Mouse (Mus musculus) liver, postnatal 0 days (tissue): Measurements from ENCODE around the gene Gm609. TPM values are rescaled to one million over a fixed set of nuclear protein-coding genes. Genes with fewer than 3 reads are reported as not detected.

ENCODE experiments used
- ATAC-seq: fragments of 200-750 bp; cut with Nextera tagmentation; 2 replicates; pipeline ENCODE4 v1.8.0; 2017; ENCODE audit warnings: mild to moderate bottlenecking, moderate library complexity
- DNase-seq: peaks from one replicate; pipeline ENCODE4 v3.0.0-alpha.2; 2016
- H3K27ac ChIP-seq: fragments of 300-500 bp; sonication (generic); 2 replicates; pipeline ENCODE4 v1.5.1; 2014; ENCODE audit warnings: antibody characterized with exemption, moderate library complexity, mild to moderate bottlenecking, low read depth
- H3K27me3 ChIP-seq: fragments of 300-500 bp; sonication (generic); 2 replicates; pipeline ENCODE4 v1.6.1; 2014; ENCODE audit warnings: low read length, control low read depth, mixed read lengths; ENCODE audit not compliant: insufficient read depth
- H3K36me3 ChIP-seq: fragments of 300-500 bp; sonication (generic); replicated peaks from 2 replicates; pipeline ENCODE4 v1.6.1; 2014; ENCODE audit warnings: mild to moderate bottlenecking, control low read depth, low read length, moderate library complexity, mixed read lengths; ENCODE audit not compliant: insufficient read depth
- H3K4me1 ChIP-seq: fragments of 300-500 bp; sonication (generic); 2 replicates; pipeline ENCODE4 v1.6.1; 2014; ENCODE audit warnings: antibody characterized with exemption, mild to moderate bottlenecking, control low read depth; ENCODE audit not compliant: insufficient read depth
- H3K4me2 ChIP-seq: fragments of 300-500 bp; sonication (generic); 2 replicates; pipeline ENCODE4 v1.6.1; 2014; ENCODE audit warnings: low read depth, mild to moderate bottlenecking, low read length, moderate library complexity, mixed read lengths
- H3K4me3 ChIP-seq: fragments of 300-500 bp; sonication (generic); 2 replicates; pipeline ENCODE4 v1.5.1; 2014; ENCODE audit warnings: low read depth, low read length
- H3K9ac ChIP-seq: fragments of 300-500 bp; sonication (generic); replicated peaks from 2 replicates; pipeline ENCODE4 v1.6.1; 2014; ENCODE audit warnings: mild to moderate bottlenecking, moderate library complexity
- H3K9me3 ChIP-seq: fragments of 300-500 bp; sonication (generic); 2 replicates; pipeline ENCODE4 v1.6.1; 2016; ENCODE audit warnings: mild to moderate bottlenecking, control low read depth, low read length, mixed read lengths
- CTCF ChIP-seq: sonication (generic); IDR thresholded peaks from 2 replicates; pipeline ENCODE4 v1.5.1; 2016; ENCODE audit warnings: antibody characterized with exemption, low read depth
- EP300 ChIP-seq: IDR thresholded peaks from 2 replicates; pipeline ENCODE4 v1.6.1; 2016; ENCODE audit warnings: antibody characterized with exemption, low read depth, mild to moderate bottlenecking
- WGBS: fragments of 180-500 bp; shearing (Covaris S2); extraction: QIAGEN DNeasy Blood & Tissue Kit; methylation state at CpG from one replicate; pipeline ENCODE4 v1.1.7; 2014; ENCODE audit not compliant: insufficient replicate concordance; 5-methylcytosine and 5-hydroxymethylcytosine counted together
- polyA plus RNA-seq: library from polyadenylated mRNA; unstranded; fragments of >200 nt; fragmentation: Nextera tagmentation; extraction: Ambion mirVana; gene quantifications from 2 replicates; pipeline ENCODE4 v1.2.1, GENCODE M21; 2015

Gene Gm609
- polyA plus RNA-seq, 1 experiment from 2014 or later, result 0.13 TPM

- DNase-seq (no peak), ATAC-seq (no peak)
- no peaks in the 10 kb centered on the region for H3K9me3 ChIP-seq
- H3K4me3 ChIP-seq, result no peak overlapping the region
- no peaks in the 10 kb centered on the region for H3K4me1 ChIP-seq
- TF ChIP-seq EP300 (no peak), CTCF (no peak)
- H3K27ac ChIP-seq, result no peak overlapping the region
- no peak overlapping the region for H3K9ac ChIP-seq
- 59% methylated on average over 2 of the region's 2 CpGs for WGBS
- H3K27me3 ChIP-seq, result no peaks in the 10 kb centered on the region
- H3K4me2 ChIP-seq, result no peak overlapping the region
- no peaks in the 10 kb centered on the region for H3K36me3 ChIP-seq
These were observed 117.1 kb downstream of the Gm609 start for GRCm38 (mm10) chr16:45375506-45376225.

- no peak overlapping the region for H3K27ac ChIP-seq
These were observed 118.7 kb downstream of the Gm609 start for GRCm38 (mm10) chr16:45374074-45374473.

GRCm38 (mm10) chr16:45371076-45371475, 121.7 kb downstream of the Gm609 start:
- Histone ChIP-seq H3K4me2 (no peak overlapping the region), H3K9ac (no peak overlapping the region), H3K27ac (no peak overlapping the region), H3K4me1 (no peaks in the 10 kb centered on the region), H3K36me3 (no peaks in the 10 kb centered on the region), H3K9me3 (no peaks in the 10 kb centered on the region), H3K27me3 (no peaks in the 10 kb centered on the region), H3K4me3 (no peak overlapping the region)
- DNase-seq (no peak), ATAC-seq (no peak)
- WGBS, result 71% methylated on average over 1 of the region's 1 CpGs
- no peak for TF ChIP-seq CTCF
- TF ChIP-seq EP300, result no peak

More at GRCm38 (mm10) chr16:45374074-45374473, 118.7 kb downstream of the Gm609 start:
- H3K4me3 ChIP-seq, result no peak overlapping the region
- DNase-seq, result no peak
- H3K9ac ChIP-seq, result no peak overlapping the region
- no peaks in the 10 kb centered on the region for H3K9me3 ChIP-seq
- no peaks in the 10 kb centered on the region for H3K27me3 ChIP-seq
- H3K4me2 ChIP-seq, result no peak overlapping the region
- no peaks in the 10 kb centered on the region for H3K4me1 ChIP-seq
- TF ChIP-seq EP300, result no peak
- TF ChIP-seq CTCF, result no peak
- H3K36me3 ChIP-seq, result no peaks in the 10 kb centered on the region
- no peak for ATAC-seq
- 75% methylated on average over 2 of the region's 2 CpGs for WGBS

- DNase-seq (no peak), ATAC-seq (no peak)
- Histone ChIP-seq H3K27ac (no peak overlapping the region), H3K4me3 (no peak overlapping the region), H3K4me1 (no peaks in the 10 kb centered on the region), H3K36me3 (no peaks in the 10 kb centered on the region), H3K9ac (no peak overlapping the region), H3K27me3 (no peaks in the 10 kb centered on the region), H3K4me2 (no peak overlapping the region), H3K9me3 (no peaks in the 10 kb centered on the region)
- TF ChIP-seq EP300 (no peak), CTCF (no peak)
- 64% methylated on average over 4 of the region's 4 CpGs for WGBS
These were observed 123.3 kb downstream of the Gm609 start for GRCm38 (mm10) chr16:45369285-45369965.

- no peak for DNase-seq
These were observed 126.7 kb downstream of the Gm609 start for GRCm38 (mm10) chr16:45366111-45366510.

GRCm38 (mm10) chr16:45365353-45365752, 127.4 kb downstream of the Gm609 start:
- no peaks in the 10 kb centered on the region for H3K27me3 ChIP-seq
- TF ChIP-seq EP300 (no peak), CTCF (no peak)
- H3K4me2 ChIP-seq, result no peak overlapping the region
- H3K4me1 ChIP-seq, result no peaks in the 10 kb centered on the region
- DNase-seq (no peak), ATAC-seq (no peak)
- no peak overlapping the region for H3K9ac ChIP-seq
- no peak overlapping the region for H3K27ac ChIP-seq
- 58% methylated on average over 9 of the region's 9 CpGs for WGBS
- no peaks in the 10 kb centered on the region for H3K36me3 ChIP-seq
- H3K4me3 ChIP-seq, result no peak overlapping the region
- no peaks in the 10 kb centered on the region for H3K9me3 ChIP-seq

More at GRCm38 (mm10) chr16:45366111-45366510, 126.7 kb downstream of the Gm609 start:
- Histone ChIP-seq H3K9me3 (no peaks in the 10 kb centered on the region), H3K4me2 (no peak overlapping the region), H3K9ac (no peak overlapping the region), H3K4me3 (no peak overlapping the region), H3K4me1 (no peaks in the 10 kb centered on the region), H3K36me3 (no peaks in the 10 kb centered on the region), H3K27me3 (no peaks in the 10 kb centered on the region), H3K27ac (no peak overlapping the region)
- no peak for ATAC-seq
- TF ChIP-seq EP300 (no peak), CTCF (no peak)
- WGBS, result 73% methylated on average over 7 of the region's 7 CpGs
